Mouse (Mus musculus) WW6 (cell line): ENCODE measurements around the gene Golga5.

Experiments used
- DNase-seq: peaks from one replicate; pipeline ENCODE4 v3.0.0-alpha.2; 2013; ENCODE audit warnings: low read depth, low spot score

Gene Golga5

DNA sequence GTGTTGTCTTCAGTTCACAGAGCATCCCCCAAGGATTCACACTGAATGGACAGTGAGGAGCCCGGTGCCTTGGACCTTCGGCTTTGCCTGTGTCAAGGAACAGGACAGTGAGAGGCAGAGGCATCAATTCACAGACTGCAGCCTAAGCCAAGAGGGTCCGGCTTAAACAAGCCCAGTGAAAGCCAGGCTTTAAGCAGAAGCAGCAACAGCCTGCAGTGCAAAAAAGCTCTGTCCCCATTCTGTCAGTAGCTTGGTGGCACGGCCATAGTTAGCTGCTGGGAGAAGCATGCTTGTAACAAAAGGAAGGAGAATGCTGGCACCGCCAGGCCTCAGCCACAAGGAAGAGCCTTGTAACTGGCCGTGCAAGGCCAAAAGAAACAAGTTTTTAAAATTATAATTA lies 45.2 kb downstream of the Golga5 start:
- DNase-seq = no peak

DNA sequence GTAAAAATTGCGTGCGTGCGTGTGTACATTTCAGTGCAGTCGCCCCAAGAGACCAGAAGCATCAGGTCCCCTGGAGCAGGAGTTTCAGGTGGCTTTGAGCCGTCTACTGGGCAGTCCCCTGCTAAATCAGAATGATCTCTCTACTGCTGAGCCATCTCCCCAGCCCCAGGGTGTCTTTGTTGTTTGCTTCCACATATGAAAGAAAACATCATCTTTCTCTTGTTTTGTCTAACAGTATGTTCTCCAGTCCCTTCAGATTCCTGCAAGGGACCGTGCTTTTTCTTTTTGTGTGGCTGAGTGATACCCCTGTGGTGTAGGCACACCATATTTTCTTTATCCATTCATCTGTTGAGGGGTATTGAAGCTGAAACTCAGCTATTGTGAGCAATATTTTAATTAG lies 45.8 kb downstream of the Golga5 start:
- DNase-seq = no peak

DNA sequence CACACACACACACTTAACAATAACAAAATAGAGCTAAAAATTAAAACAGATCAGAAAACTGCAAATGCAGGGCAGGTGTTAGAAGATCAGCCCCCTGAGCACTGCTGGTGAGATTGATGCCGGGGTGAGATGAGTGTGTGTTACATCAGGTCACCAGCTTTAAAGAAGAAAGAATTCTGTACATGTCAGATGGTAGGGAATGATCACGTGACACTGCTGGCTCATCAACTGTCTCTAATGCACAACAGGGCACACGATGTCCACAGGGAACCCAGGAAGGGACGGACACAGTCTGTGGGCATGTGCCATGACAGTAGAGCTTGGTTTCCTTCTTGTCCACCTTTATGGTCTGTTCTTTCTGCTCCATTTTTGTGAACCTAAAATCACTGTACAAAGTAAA lies 47.2 kb downstream of the Golga5 start:
- no peak for DNase-seq

DNA sequence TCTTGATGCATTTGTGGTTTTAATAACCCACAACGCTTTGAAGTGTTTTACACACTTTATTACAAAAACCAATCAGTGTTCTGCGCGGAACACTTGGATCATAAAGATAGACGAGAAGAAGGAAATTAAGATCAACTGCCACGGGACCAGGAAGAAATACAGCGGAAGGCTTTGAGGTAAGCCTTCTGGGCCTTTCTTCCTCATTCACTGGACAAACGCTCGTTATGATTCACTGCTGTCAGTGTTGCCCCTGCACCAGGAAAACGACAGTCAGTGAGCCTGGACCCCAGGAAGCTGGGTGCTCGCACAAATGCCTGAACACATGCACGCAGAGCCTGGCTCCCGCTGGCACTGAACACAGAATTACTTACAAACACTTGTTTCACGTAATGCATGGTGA lies 48.7 kb downstream of the Golga5 start:
- DNase-seq = no peak

DNA sequence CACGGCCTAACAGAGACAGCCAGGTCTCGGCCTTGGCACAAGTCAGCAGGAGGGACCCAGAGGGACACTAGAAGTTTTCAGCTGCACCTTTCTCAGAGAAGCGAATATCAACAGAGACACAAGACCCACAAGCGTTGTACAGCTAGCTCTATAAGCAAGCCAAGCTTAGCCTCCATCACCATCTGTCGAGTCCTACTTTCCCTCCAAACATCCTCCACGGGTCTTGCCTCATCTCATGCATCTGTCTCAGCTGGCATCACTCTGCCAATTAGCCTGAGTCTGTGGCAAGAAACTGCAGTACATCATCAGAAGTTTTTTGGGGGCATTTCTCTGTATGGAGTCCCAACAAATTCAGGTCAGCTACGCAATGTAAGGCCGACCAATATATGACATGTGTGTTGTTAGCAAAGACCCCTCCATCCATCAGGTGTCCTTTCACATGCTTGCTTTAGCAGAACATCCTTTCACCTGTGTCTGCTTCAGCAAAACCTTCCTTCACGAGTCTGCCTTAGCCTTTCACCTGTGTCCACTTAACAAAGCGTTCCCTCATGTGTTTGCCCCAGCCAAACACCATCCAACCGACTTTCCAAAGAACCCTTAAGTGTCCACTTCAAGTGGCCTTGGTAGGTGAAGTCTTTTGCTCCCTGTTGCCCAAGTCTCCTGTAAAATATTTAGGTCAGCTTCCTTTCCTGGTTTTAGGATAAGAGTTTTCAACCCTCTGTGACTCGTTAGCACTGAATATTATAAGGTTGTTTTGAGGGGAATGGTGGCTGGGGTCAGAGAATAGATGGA lies 51.2 kb downstream of the Golga5 start:
- no peak for DNase-seq

DNA sequence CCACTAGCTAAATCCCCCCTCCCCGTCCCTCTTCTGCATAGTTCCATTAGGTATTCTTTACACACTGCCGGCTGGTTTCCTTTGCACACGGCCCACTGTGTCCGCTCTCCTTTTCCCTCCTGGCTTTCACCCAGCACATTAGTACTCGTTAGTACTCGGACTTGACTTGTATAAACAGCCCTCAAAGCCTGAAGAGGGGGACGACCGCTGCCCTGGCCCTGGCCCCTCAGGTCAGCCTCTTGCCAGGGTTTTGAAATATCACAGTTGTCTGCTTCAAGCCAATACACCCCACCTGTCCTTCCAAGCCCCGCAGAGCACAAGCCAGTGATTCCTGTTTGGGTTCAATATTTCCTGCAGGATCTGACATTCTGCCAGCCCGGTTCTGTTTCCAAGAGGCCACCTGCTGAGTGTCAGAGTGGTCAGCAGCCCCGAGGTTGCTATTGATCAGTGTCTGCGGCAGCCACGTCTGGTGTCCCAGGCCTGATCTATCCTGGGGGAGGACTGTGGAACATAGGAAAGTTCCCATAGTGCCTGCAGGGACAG lies 52.9 kb downstream of the Golga5 start:
- DNase-seq = no peak

DNA sequence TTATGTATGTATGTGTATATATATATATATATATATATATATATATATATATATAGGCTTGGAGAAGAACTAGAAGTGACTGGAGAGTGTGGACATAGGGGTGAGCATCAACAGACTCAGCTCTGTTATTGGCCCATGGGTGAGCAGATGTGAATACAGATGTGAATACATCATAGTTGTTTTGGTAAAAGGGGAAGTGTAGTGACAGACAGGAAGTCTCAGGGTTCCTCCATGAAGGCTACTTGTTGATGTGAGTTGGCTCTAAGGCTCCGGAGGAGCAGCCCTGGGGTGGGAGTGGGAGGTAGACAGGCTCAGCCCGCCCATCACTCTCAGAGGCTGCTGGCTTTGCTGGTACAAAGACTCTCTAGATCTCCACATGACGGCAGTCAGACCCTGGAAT lies 55.3 kb downstream of the Golga5 start:
- no peak for DNase-seq

DNA sequence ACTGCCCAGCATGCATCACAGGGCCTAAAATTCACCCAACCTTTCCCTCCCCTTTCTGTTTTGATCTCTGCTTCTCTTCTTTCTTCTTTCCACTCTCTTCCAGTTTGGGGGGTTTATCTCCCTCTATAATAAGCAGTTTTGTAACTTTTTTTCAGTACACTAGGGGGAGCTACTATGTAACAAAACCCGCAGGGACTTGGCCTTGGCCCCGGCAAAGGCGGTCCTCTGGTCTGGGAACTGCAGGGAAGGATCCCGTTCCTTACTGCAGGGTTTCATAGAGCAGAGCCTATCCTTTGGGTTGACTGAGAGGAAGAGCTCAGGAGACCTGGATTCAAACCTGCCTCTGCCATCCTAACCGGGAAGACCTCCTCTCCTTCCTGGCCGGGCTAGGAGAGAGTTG lies 55.8 kb downstream of the Golga5 start:
- no peak for DNase-seq

DNA sequence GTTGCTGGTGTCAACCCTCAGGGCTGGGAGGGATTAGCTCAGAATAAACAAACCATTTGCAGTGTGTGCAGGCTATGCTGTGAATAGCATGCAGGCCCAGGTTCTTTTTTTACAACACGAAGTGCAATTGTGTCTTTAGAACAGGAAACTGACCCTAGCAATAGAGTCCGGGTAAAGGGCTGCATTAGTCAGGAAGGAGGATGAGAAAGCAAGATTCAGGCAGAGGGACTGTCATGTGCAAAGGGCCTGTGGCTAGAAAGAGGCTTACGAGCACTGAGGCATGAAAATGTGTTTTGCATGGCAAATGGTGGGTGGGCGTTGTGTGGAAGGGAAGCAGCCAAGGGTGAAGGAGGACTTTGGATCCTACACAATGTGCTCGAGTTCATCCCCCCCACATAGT lies 59.1 kb downstream of the Golga5 start:
- DNase-seq = no peak

DNA sequence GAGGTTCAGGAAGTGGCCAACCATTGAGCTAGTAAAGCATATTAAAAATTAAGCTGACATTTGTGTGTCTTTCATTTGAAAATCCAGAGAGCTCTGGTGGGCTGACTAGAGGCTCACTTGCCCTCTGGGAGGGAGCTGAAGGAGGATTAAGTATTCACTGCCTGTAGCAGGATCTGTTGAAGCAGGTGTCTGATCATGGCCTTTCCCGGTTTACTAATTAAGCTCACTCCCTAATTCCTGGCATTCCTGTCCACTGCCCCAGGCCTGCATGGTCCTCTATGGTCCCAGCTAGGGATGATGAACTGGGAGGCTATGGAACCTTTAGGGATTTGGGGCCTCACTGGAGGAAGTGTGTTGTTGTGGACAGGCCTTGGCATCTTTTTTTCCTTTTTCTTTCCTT lies 66.9 kb downstream of the Golga5 start:
- DNase-seq = no peak

DNA sequence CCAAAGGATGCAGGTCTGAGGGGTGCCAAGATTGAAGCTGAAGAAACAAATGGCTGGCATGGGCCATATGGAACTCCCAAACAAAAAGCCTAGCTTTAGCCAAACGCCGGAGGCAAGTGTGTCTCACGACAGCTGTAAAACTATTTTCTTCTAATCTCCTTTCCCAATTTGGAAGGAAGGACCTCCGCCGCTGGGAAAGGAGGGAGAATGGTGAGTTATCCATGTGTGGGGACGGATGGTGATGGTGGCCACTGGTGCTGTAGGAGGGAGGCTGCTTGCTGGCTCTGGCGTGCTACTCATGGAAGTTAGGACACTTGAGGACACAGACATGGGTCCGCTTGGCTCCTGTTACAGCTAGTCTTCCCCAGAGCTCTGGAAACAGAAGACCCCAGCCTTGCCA lies 71.3 kb downstream of the Golga5 start:
- DNase-seq = no peak

DNA sequence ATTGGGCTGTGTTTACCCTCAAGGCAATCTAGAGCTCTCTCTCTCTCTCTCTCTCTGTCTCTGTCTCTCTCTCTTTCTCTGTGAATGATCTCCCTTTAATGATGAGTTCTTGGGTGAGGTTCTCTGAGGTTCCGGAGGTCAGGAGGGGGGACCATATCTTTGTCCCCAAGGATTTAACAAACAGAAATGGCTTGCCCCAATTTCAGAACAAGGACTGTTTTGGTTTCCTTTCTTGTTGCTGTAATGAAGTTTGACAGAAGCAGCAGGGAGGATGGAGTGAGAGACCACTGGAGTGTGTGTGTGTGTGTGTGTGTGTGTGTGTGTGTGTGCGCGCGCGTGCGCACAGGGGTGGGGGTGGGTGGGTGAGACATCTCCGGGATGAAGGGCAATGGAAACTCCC lies 72.2 kb downstream of the Golga5 start:
- DNase-seq = no peak

DNA sequence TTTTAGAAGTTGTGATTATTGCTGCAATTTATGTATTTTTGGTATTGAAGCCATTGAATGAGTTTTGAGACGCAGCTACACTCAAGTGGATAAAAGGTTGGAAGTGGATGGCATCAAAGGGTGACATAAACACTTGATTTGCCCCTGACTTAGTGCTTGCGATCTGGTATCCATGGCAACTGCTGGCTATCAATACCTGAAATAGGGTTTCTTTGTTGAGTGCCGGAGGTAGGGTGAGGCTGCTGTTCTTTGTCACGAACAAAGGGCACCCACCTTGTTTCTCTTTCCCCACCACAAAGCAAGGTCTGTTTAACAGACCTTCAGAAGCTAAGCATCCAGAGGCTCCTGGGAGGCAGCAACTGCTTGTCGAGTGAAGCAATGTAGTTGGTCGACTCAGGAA lies 76.2 kb downstream of the Golga5 start:
- no peak for DNase-seq
